Mouse (Mus musculus) layer of hippocampus, adult 9-10 months (tissue): ENCODE measurements around the gene Primpol.

Source experiments
- DNase-seq: peaks from one replicate; pipeline ENCODE4 v3.0.0; 2022; ENCODE audit warnings: low spot score

Gene Primpol

DNA sequence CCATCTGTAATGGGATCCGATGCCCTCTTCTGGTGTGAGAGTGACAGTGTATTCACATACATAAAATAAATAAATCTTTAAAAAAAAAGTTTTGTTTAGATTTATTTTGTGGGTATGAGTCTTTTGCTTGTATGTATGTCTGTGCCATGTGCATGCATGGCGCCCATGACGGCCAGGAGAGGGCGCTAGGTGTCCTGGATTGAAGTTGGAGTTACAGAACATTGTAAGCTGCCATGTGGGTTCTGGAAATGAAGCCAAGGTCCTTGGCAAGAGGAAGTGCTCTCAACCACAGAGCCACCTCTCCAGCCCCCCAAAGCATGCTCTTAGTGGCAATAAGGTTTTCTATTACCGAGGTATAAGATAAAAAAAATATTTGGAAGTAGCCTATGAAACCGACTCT, 57.6 kb downstream of the Primpol start:
- no peak for DNase-seq

DNA sequence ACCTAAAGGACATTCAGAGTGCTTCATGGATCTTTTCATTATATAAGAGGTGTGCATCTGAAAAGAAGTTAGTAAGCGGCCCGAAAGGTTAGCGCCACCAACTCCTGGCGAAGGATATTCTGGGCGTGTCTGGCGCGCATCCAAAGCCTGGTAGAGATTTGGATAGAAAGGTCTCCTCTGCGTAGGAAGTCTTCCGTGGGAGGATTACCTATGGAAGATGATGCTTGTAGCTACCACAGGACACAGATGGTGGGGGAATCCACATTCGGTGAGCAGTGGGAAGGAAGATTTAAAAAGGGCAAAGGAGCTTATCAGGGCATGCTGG, 64.6 kb downstream of the Primpol start:
- DNase-seq: no peak

DNA sequence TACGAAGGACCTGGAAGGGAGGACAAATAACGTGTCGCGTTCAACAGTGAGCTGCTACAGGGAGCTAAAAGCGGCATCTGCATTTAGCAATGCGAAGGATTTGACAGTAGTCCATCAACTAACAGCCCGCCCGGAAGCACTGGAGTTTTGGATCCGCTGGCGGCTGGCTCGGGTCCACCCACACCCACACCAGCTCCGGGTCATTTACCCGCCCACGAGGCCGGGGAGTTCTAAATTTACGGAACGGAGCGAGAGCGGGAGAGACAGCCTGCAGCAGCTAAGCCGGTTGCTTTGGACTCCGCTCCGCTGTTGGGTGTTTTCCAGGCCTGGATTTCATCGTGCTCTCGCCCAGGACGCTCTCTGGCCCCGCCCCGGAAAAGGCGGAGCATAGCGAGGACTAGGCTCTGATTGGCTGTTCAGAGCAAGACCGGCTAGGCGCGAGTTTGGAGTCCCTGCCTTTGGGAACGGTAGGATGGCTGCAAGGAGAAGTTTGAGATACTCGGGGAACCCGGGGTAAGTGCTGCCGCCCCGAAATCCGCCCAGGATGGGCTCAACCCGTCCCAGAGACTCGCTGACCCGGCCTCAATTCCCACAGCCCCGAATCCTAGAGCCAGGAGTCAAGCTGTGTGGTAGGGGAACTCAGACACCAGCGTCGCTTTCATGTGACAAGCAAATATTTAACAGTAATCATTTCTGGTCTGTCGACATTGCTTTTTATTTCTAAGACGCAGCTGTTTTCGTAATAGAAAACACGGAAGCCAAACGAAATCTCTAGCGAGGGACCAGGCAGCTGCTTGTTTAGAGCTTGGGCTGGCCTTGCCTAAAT, 65.2 kb downstream of the Primpol start, which contains the start of gene Cenpu:
Cenpu (plus strand) TSS at position 414 of the 826 bp plus-strand sequence.
- peak; percentile 98 for DNase-seq

DNA sequence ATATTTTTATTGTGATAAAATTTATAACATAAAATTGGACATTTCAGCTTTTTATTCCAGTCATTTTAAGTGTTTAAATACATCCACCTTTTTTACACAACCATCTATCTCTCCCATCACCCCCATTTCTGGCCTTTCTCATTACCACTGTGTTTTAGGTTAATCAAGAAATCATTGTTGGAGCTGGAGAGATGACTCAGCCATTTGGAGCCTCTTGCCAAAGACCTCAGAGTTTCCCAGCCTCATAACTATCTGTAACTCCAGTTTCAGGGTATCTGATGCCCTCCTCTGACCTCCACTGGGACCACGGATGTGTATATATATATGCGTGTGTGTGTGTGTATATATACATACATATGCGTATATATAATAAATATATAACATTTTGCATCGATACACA, 66.0 kb downstream of the Primpol start:
- peak; percentile 21 for DNase-seq

DNA sequence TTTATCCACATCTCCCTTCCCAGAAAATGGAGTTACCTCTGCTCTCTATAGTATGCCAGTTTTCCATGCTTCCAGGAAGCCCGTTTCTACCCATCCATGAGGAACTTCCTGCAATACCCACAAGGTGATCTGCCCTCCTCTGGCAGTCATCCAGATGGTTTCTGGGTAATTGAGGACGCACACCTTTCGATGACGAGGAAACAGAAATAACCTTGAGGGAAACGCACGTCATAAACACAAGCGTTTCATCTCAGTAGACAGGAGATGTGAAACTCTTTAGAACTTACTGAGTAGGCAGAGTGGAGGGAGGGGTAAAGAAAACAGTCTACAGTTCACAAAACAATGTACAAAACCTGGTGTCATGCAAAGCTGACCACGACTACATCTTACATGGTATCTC, 67.0 kb downstream of the Primpol start:
- no peak for DNase-seq

DNA sequence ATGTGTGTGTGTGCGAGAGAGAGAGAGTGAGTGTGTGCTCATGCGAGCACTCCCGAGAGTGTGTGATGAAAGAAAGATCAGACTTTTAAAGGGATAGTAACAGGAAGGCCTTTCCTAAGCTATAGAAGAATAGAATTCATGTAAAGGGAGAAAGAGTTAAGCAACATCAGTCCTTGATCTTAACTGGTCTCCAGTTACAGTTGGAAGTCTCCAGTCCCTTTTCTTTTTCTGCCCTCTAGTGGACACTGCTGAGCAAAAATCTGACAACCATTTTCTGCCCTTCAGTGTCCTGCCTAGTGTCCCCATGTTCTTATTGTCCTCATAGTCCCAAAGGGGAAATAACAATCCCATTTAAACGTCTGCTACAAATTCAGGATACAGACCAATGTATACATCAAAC, 69.8 kb downstream of the Primpol start:
- DNase-seq: peak; percentile 37

DNA sequence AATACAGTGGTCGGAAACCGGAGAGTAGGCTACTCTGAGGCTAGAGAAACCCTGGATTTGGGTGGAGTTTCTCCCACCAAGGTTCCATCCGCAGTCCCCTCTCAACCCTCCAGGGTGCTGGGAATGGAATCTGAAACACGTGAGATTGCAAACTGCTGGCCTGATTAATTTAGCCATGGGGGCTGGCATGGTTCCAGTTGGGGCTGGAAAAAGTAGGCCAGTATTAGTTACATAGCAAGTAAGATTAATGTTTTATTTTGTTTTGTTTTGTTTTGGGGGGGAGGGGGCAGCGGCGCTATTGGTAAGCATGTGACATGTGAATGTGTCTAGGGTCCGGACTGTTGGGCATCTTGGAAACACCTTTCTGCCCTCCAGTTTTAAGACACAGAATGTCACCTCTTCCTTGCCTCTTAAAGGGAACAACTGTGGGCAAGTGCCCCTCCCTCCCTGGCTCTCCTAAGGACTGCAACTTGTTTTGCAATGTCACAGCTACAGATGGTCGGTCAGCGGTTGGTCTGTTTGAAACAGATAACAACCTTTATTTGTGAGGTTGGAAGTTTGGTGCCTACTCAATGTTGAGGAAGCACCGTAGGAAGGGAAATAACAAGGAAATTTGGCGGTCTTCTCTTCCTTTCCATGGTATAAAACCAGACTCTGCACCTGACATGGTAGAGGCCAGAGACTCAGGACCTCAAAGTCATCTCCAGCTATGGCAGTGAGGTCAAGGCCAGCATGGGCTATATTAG, 70.4 kb downstream of the Primpol start:
- no peak for DNase-seq

DNA sequence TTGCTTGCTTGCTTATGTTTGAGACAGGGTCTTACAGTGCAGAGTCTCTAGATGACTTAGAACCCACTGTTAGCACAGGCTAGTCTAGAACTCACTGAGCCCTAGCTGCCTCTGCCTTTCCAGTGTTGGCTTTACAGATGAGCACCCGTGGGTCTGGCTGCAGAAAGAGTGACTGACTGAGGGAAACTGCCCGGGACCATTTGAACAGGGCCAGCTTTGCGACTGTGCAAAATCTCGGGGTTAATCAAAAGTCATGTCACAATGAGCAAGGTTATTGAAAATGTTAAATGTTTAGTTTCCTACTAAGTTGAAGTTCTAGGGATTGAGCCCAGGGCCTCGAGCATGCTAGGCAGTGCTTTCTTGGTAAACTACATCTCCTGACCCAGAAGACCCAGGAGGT, 71.2 kb downstream of the Primpol start:
- DNase-seq: no peak

DNA sequence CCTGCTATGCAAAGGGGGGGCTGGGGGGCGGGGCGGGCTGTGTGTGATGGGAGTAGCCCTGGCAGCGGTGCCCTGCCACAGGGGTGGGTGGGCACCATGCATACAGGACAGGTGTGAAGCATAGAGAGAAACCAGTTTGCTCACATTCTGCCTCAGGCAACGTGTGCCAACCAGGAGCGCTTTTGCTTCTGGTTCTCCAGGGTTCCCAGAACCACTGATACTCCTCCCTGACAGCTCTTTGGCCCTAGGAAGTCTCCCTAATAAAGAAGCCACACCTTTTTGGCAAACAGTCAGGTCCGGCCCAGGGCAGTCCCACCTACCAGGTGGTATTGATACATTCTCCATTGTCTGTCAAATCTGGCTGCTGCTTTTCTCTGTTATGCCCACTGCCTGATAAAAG, 73.3 kb downstream of the Primpol start:
- no peak for DNase-seq

DNA sequence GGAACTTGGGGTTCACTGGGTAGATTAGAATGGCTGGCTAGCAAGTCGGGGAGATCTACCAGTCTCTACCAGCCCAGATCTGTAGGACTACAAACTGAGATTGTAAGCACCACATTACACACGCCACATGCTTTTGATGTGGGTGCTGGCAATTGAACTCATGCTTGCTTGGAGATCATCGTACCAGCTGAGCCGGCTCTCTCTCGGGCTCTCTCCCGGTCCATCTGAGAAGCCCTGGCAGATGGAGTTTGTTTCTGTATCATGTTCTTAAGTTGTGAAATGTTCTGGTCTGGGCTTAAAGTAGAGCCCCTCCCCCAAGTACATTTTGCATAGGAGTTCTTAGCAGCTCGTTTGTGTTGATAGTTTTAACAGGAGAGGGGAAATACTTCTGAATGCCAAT, 73.8 kb downstream of the Primpol start:
- peak; percentile 15 for DNase-seq

DNA sequence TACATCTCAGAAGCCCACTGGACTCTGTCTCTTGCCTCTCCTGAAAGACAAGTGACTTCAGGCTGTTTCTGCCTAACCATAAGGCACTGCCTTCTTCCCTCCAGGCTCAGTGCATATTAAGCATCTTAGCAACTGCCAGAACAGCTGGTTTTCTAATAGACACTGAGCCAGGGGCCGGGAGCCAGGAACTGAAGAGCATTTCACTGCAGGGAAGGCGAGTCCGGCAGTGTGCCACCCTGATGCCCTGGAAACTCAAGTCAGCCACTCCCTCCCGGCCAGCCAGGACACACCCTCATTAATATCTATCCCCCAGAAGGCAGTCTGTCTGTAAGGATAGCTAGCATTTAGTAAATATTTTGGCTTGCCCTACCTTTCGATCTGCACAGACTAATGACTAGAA, 77.3 kb downstream of the Primpol start:
- no peak for DNase-seq

DNA sequence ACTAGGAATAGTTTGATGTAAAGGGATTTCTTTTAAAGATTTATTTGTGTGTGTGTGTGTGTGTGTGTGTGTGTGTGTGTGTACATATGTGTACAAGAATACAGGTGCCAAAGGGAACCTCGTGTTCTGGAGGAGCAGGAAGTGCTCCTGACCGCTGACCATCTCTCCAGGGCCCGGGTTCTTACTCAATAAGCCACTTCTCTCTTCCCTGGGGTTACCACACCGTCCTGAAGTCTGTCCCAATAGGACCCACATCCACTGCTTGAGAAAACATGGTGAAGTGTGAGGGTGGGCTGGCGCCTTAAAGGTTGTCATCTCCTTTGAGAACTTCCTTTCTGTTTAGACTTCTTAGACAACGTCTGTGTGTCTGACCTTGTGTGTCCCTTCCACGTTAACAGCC, 83.1 kb downstream of the Primpol start:
- no peak for DNase-seq

DNA sequence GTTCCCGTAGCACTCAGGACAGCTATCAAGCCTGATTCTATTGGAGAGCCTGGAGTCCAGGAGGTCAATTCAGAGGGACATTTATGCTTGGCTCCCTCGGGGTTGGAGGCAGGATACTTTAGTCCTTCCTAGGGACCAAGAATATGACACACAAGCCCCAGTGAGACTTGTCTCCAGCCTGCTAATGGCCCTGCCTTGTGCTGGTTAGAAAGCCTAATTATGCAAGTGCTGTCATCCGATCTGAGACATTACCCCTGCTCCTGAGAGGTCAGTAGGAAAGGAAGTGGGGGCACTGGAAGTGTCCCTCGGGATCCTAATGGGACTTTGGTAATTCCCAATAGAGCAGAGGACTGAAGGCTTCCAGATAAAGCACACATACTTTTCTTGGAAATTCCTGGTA, 86.5 kb downstream of the Primpol start:
- DNase-seq: no peak

DNA sequence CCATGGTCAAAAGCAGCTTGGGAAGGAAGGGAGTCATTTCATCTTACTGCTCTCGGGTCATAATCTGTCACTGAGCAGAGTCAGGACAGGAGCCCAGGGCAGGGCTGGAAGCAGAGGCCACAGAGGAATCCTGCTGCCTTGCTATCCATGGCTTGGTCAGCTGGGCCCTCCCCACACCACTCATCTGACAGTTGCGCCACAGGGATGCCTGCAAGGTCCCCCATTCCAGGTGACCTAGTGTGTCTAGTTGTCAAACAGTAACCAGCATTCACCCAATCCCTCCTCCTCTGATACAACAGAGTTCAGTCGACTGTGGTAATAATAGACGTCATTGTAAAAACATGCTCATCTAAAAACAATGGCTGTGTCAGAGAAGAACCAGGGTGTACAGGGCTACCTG, 87.5 kb downstream of the Primpol start:
- no peak for DNase-seq

DNA sequence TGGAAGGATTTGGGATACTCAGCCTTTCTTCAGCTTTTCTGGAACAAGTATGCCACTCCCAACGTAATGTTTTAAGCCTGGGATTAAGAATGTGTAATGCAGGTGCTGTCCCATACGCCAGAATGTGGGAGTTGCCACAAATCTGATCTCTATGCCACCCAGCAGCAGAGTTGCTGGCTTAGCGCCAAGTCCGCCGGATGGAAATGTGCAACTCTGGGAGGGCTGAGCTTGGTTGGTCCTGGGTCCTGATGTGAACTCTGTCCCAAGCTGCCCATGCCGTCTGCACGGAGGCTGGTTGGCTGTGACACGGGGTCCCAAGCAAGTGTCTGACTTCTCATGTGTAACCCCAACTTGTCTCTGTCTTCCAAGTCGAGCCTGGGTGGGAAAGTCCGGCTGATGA, 90.2 kb downstream of the Primpol start:
- no peak for DNase-seq

DNA sequence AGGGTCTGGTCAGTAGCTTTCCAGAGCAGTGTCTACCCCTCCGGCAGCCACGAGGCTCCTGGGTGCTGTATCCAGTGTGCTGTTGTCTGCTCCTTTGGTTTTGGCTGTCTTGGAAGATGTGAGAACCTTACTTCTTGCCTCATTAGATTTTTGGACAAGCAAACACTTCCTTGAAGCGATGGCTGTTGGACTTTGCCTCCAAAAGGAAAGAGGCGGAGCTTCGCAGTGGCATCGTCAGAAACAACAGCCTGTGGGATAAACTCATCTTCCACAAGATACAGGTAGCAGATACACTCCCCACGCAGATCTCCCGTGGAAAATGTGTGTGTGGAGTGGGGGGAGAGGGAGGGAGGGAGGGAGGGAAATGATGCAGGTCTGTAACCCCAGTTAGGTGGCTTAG, 90.9 kb downstream of the Primpol start:
- no peak for DNase-seq
